Mouse (Mus musculus) liver, adult 2 months (tissue): ENCODE measurements around the gene Gatd1. TPM values are rescaled to one million over a fixed set of nuclear protein-coding genes. Genes with fewer than 3 reads are reported as not detected.
"Not testable (repeated sequence)": the region's sequence is repeated elsewhere in the genome, so short reads cannot be mapped to it uniquely, and the experiment has no call there.

ENCODE experiments used
- DNase-seq: peaks from one replicate; pipeline ENCODE4 v3.0.0-alpha.2; 2011; ENCODE audit warnings: low read depth, low spot score; ENCODE audit errors: extremely low read depth
- H3K27ac ChIP-seq: fragments of 200-500 bp; replicated peaks from 2 replicates; pipeline ENCODE4 v1.5.1; 2012; ENCODE audit warnings: low read depth, mild to moderate bottlenecking, control low read depth, inconsistent platforms, low read length; ENCODE audit not compliant: insufficient read depth
- H3K27me3 ChIP-seq: fragments of 200-500 bp; 2 replicates; pipeline ENCODE4 v1.6.1; 2012; ENCODE audit warnings: mild to moderate bottlenecking, moderate library complexity, low read length, inconsistent platforms; ENCODE audit not compliant: control insufficient read depth, insufficient read depth
- H3K36me3 ChIP-seq: fragments of 200-500 bp; 2 replicates; pipeline ENCODE4 v1.6.1; 2012; ENCODE audit warnings: low read length, inconsistent platforms; ENCODE audit not compliant: control insufficient read depth, insufficient read depth
- H3K4me1 ChIP-seq: fragments of 200-500 bp; 2 replicates; pipeline ENCODE4 v1.6.1; 2011; ENCODE audit warnings: low read length; ENCODE audit not compliant: control insufficient read depth, insufficient read depth
- H3K4me3 ChIP-seq: fragments of 200-500 bp; 2 replicates; pipeline ENCODE4 v1.5.1; 2011; ENCODE audit warnings: low read depth, mild to moderate bottlenecking, control low read depth, low read length, moderate library complexity; ENCODE audit not compliant: insufficient read depth
- H3K79me2 ChIP-seq: fragments of 200-500 bp; 2 replicates; pipeline ENCODE4 v1.6.1; 2012; ENCODE audit warnings: inconsistent platforms, mild to moderate bottlenecking, low read length, moderate library complexity; ENCODE audit not compliant: control insufficient read depth, insufficient read depth
- H3K9ac ChIP-seq: fragments of 200-500 bp; 2 replicates; pipeline ENCODE4 v1.6.1; 2012; ENCODE audit warnings: low read depth, mild to moderate bottlenecking, control low read depth, inconsistent platforms, low read length
- CTCF ChIP-seq: fragments of 200-500 bp; IDR thresholded peaks from 2 replicates; pipeline ENCODE4 v1.5.1; 2011; ENCODE audit warnings: low read depth, low read length, control low read depth
- POLR2A ChIP-seq: fragments of 200-500 bp; IDR thresholded peaks from 2 replicates; pipeline ENCODE4 v1.6.1; 2011; ENCODE audit warnings: low read length, control low read depth; ENCODE audit not compliant: insufficient read depth; ENCODE audit errors: extremely low read depth
- WGBS: fragments of 180-500 bp; shearing (Covaris S2); methylation state at CpG from one replicate; pipeline ENCODE4 v1.1.7; 2018; 5-methylcytosine and 5-hydroxymethylcytosine counted together
- polyA plus RNA-seq: library from polyadenylated mRNA; depleted of rRNA; stranded (reverse); fragments of >200 nt; gene quantifications from 2 replicates; pipeline ENCODE4 v1.2.3, GENCODE M21; 2012
- total RNA-seq: library from RNA; depleted of rRNA; stranded (reverse); fragments of >200 nt; gene quantifications from 2 replicates; pipeline ENCODE4 v1.2.3, GENCODE M21; 2014

Gene Gatd1
- total and polyA plus RNA-seq, 2 experiments = 15.1 to 36.2 TPM

GRCm38 (mm10) chr7:141416144-141416841 is 2.4 kb upstream of the Gatd1 start:
- WGBS = 88% methylated on average over 6 of the region's 6 CpGs
- Histone ChIP-seq H3K79me2 (peaks cover 5% of the 10 kb centered on the region; the same call in 1 of the 2 replicates), H3K36me3 (no peaks in the 10 kb centered on the region), H3K27ac (no peak overlapping the region), H3K4me3 (no peak overlapping the region), H3K4me1 (peaks cover 10% of the 10 kb centered on the region), H3K27me3 (no peaks in the 10 kb centered on the region), H3K9ac (no peak overlapping the region)
- no peak for DNase-seq
- TF ChIP-seq POLR2A (no peak), CTCF (no peak)

GRCm38 (mm10) chr7:141413331-141413730 is 605 bp downstream of the Gatd1 start:
- Histone ChIP-seq H3K36me3 (no peaks in the 10 kb centered on the region), H3K79me2 (peaks cover 5% of the 10 kb centered on the region; the same call in 1 of the 2 replicates), H3K27ac (peak overlapping the region; percentile 90), H3K4me3 (peak overlapping the region; percentile 86), H3K9ac (peak overlapping the region; percentile 89), H3K27me3 (no peaks in the 10 kb centered on the region), H3K4me1 (peaks cover 15% of the 10 kb centered on the region)
- no peak for DNase-seq
- 2% methylated on average over 16 of the region's 16 CpGs for WGBS
- TF ChIP-seq POLR2A = no peak
- no peak for TF ChIP-seq CTCF

- DNase-seq = no peak
- peaks cover 15% of the 10 kb centered on the region for H3K4me1 ChIP-seq
- no peak overlapping the region for H3K9ac ChIP-seq
- H3K79me2 ChIP-seq = peaks cover 5% of the 10 kb centered on the region; the same call in 1 of the 2 replicates
- no peaks in the 10 kb centered on the region for H3K36me3 ChIP-seq
- H3K27ac ChIP-seq = no peak overlapping the region
- no peak overlapping the region for H3K4me3 ChIP-seq
- WGBS = 91% methylated on average over 1 of the region's 1 CpGs
- no peaks in the 10 kb centered on the region for H3K27me3 ChIP-seq
- TF ChIP-seq CTCF (no peak), POLR2A (no peak)
Observed at GRCm38 (mm10) chr7:141411667-141412066, 2.3 kb downstream of the Gatd1 start.

GRCm38 (mm10) chr7:141410631-141411030 is 3.3 kb downstream of the Gatd1 start:
- Histone ChIP-seq H3K27ac (no peak overlapping the region), H3K9ac (no peak overlapping the region), H3K4me3 (no peak overlapping the region), H3K36me3 (no peaks in the 10 kb centered on the region), H3K79me2 (peaks cover 5% of the 10 kb centered on the region; the same call in 1 of the 2 replicates), H3K4me1 (peaks cover 15% of the 10 kb centered on the region), H3K27me3 (no peaks in the 10 kb centered on the region)
- 81% methylated on average over 8 of the region's 8 CpGs for WGBS
- no peak for DNase-seq
- TF ChIP-seq POLR2A (no peak), CTCF (no peak)

- no peak for DNase-seq
- 7% methylated on average over 11 of the region's 11 CpGs for WGBS
Observed at GRCm38 (mm10) chr7:141408833-141409232, 5.1 kb downstream of the Gatd1 start.

GRCm38 (mm10) chr7:141407670-141408069 is 6.3 kb downstream of the Gatd1 start:
- H3K9ac ChIP-seq, H3K79me2 ChIP-seq, H3K27me3 ChIP-seq, DNase-seq, H3K4me3 ChIP-seq, H3K27ac ChIP-seq, H3K36me3 ChIP-seq: not testable (repeated sequence)
- WGBS = 91% methylated on average over 7 of the region's 7 CpGs
- H3K4me1 ChIP-seq = peaks cover 11% of the 10 kb centered on the region

More at GRCm38 (mm10) chr7:141408833-141409232, 5.1 kb downstream of the Gatd1 start:
- Histone ChIP-seq H3K4me3 (no peak overlapping the region; the same call in 1 of the 2 replicates), H3K9ac (no peak overlapping the region; the same call in 1 of the 2 replicates), H3K79me2 (peaks cover 5% of the 10 kb centered on the region; the same call in 1 of the 2 replicates), H3K27ac (peak overlapping the region; percentile 56), H3K36me3 (no peaks in the 10 kb centered on the region), H3K4me1 (peaks cover 11% of the 10 kb centered on the region), H3K27me3 (no peaks in the 10 kb centered on the region)
- TF ChIP-seq CTCF = peak; percentile 92
- TF ChIP-seq POLR2A = no peak
